Mouse (Mus musculus) MEL (cell line): ENCODE data around the gene Pdlim5.

Experiments used
- MAFK ChIP-seq: IDR thresholded peaks from 2 replicates; pipeline ENCODE4 v1.6.1; 2011; ENCODE audit warnings: low read depth, mild to moderate bottlenecking, low read length, improper control_type of control experiment, borderline replicate concordance
- POLR2AphosphoS5 ChIP-seq: IDR thresholded peaks from 2 replicates; pipeline ENCODE4 v1.6.1; 2012; ENCODE audit warnings: low read depth, borderline replicate concordance, mild to moderate bottlenecking, inconsistent platforms, low read length, moderate library complexity, mixed read lengths
- SIN3A ChIP-seq: IDR thresholded peaks from 2 replicates; pipeline ENCODE4 v1.6.1; 2012; ENCODE audit warnings: low read length, improper control_type of control experiment, inconsistent platforms
- ZMIZ1 ChIP-seq: IDR thresholded peaks from 2 replicates; pipeline ENCODE4 v1.6.1; 2012; ENCODE audit warnings: low read depth, mild to moderate bottlenecking, inconsistent platforms, low read length, improper control_type of control experiment, moderate library complexity
- ZNF384 ChIP-seq: IDR thresholded peaks from 2 replicates; pipeline ENCODE4 v1.6.1; 2012; ENCODE audit warnings: low read depth, mild to moderate bottlenecking, inconsistent platforms, low read length, improper control_type of control experiment

DNA sequence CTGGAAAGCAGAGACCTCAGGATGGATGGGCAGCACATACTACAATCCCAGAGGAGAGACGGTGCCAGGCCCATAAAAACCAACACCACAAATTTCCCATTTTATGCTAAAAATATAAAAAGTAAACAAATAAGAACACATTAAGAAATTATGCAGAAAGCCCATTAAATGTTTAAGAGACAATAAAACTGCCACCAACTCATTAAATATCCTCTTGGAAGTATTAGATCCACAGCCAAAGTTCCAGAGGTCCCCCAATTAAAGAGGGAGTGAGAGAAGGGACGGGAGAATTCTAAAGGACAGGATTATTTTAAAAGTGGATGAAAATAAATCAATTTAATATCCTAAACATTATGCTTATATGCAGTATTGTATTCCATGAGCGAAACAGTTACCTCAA, 183.3 kb downstream of the Pdlim5 start:
- TF ChIP-seq MAFK (no peak), SIN3A (no peak), ZMIZ1 (no peak), ZNF384 (no peak), POLR2AphosphoS5 (no peak)
